Mouse (Mus musculus): ENCODE measurements at regions not wholly inside any gene's neighbourhood (a gene's known extent, or its start where the extent isn't known, plus 50 kb on each side); places are given as distances from the start of the nearest gene placed in this dataset.

- no peak overlapping the region for H3K9ac ChIP-seq (replicated peaks)
- H3K27ac ChIP-seq (replicated peaks): no peak overlapping the region
- H3K27me3 ChIP-seq: peaks cover 18% of the 10 kb centered on the region
- H3K4me3 ChIP-seq: no peak overlapping the region
- no peaks in the 10 kb centered on the region for H3K9me3 ChIP-seq
- no peak for ATAC-seq (replicated peaks)
- no peaks in the 10 kb centered on the region for H3K36me3 ChIP-seq
- H3K4me1 ChIP-seq: no peaks in the 10 kb centered on the region
- H3K4me2 ChIP-seq (replicated peaks): no peak overlapping the region
- WGBS: 89% methylated on average over 5 of the region's 5 CpGs
These were observed 151.5 kb upstream of the Adra1b start for GRCm38 (mm10) chr11:44052481-44052880.

GRCm38 (mm10) chr11:44062446-44062845, 161.4 kb upstream of the Adra1b start:
- no peak overlapping the region for H3K27ac ChIP-seq (replicated peaks)
- H3K9ac ChIP-seq (replicated peaks): no peak overlapping the region
- H3K4me3 ChIP-seq: no peak overlapping the region
- no peak for ATAC-seq (replicated peaks)
- H3K27me3 ChIP-seq: no peaks in the 10 kb centered on the region
- H3K9me3 ChIP-seq: no peaks in the 10 kb centered on the region
- no peak overlapping the region for H3K4me2 ChIP-seq (replicated peaks)
- H3K4me1 ChIP-seq: no peaks in the 10 kb centered on the region
- no peaks in the 10 kb centered on the region for H3K36me3 ChIP-seq
- 98% methylated on average over 1 of the region's 1 CpGs for WGBS

GRCm38 (mm10) chr11:44066176-44066575, 165.2 kb upstream of the Adra1b start:
- 94% methylated on average over 2 of the region's 2 CpGs for WGBS

GRCm38 (mm10) chr11:44083716-44084115, 182.7 kb upstream of the Adra1b start:
- Histone ChIP-seq H3K36me3 (no peaks in the 10 kb centered on the region), H3K27me3 (no peaks in the 10 kb centered on the region), H3K4me3 (no peak overlapping the region), H3K9me3 (no peaks in the 10 kb centered on the region), H3K9ac (replicated peaks) (no peak overlapping the region), H3K27ac (replicated peaks) (no peak overlapping the region), H3K4me1 (no peaks in the 10 kb centered on the region), H3K4me2 (replicated peaks) (no peak overlapping the region)
- no peak for ATAC-seq (replicated peaks)
- 63% methylated on average over 3 of the region's 3 CpGs for WGBS

More at GRCm38 (mm10) chr11:44066176-44066575, 165.2 kb upstream of the Adra1b start:
- Histone ChIP-seq H3K36me3 (no peaks in the 10 kb centered on the region), H3K9me3 (no peaks in the 10 kb centered on the region), H3K9ac (replicated peaks) (no peak overlapping the region), H3K4me3 (no peak overlapping the region), H3K27ac (replicated peaks) (no peak overlapping the region), H3K4me2 (replicated peaks) (no peak overlapping the region), H3K27me3 (no peaks in the 10 kb centered on the region), H3K4me1 (no peaks in the 10 kb centered on the region)
- ATAC-seq (replicated peaks): no peak

- ATAC-seq (replicated peaks): no peak
- H3K4me1 ChIP-seq: no peaks in the 10 kb centered on the region
- H3K4me2 ChIP-seq (replicated peaks): no peak overlapping the region
- H3K9me3 ChIP-seq: no peaks in the 10 kb centered on the region
- H3K27me3 ChIP-seq: no peaks in the 10 kb centered on the region
- no peak overlapping the region for H3K4me3 ChIP-seq
- no peaks in the 10 kb centered on the region for H3K36me3 ChIP-seq
- no peak overlapping the region for H3K9ac ChIP-seq (replicated peaks)
- WGBS: 64% methylated on average over 2 of the region's 2 CpGs
- H3K27ac ChIP-seq (replicated peaks): no peak overlapping the region
These were observed 185.9 kb upstream of the Adra1b start for GRCm38 (mm10) chr11:44086951-44087350.

- no peak overlapping the region for H3K4me3 ChIP-seq
- WGBS: 65% methylated on average over 9 of the region's 9 CpGs
- no peak for ATAC-seq (replicated peaks)
- H3K9me3 ChIP-seq: no peaks in the 10 kb centered on the region
- H3K27me3 ChIP-seq: no peaks in the 10 kb centered on the region
- no peak overlapping the region for H3K4me2 ChIP-seq (replicated peaks)
- no peaks in the 10 kb centered on the region for H3K4me1 ChIP-seq
- no peak overlapping the region for H3K27ac ChIP-seq (replicated peaks)
- no peak overlapping the region for H3K9ac ChIP-seq (replicated peaks)
- H3K36me3 ChIP-seq: no peaks in the 10 kb centered on the region
These were observed 188.5 kb upstream of the Adra1b start for GRCm38 (mm10) chr11:44089514-44089913.

- no peak for ATAC-seq (replicated peaks)
- 80% methylated on average over 4 of the region's 4 CpGs for WGBS
These were observed 194.3 kb upstream of the Adra1b start for GRCm38 (mm10) chr11:44095280-44095679.

GRCm38 (mm10) chr11:44103188-44103840, 202.3 kb upstream of the Adra1b start:
- no peak for ATAC-seq (replicated peaks)
- Histone ChIP-seq H3K27me3 (no peaks in the 10 kb centered on the region), H3K27ac (replicated peaks) (peak overlapping the region; percentile 16; the same call in 1 of the 2 replicates), H3K4me2 (replicated peaks) (no peak overlapping the region), H3K4me3 (no peak overlapping the region), H3K36me3 (no peaks in the 10 kb centered on the region), H3K9ac (replicated peaks) (no peak overlapping the region), H3K4me1 (peaks cover 10% of the 10 kb centered on the region; the same call in 1 of the 2 replicates), H3K9me3 (no peaks in the 10 kb centered on the region)
- 58% methylated on average over 5 of the region's 5 CpGs for WGBS

More at GRCm38 (mm10) chr11:44095280-44095679, 194.3 kb upstream of the Adra1b start:
- H3K27me3 ChIP-seq: no peaks in the 10 kb centered on the region
- no peaks in the 10 kb centered on the region for H3K9me3 ChIP-seq
- H3K4me1 ChIP-seq: no peaks in the 10 kb centered on the region
- no peak overlapping the region for H3K4me3 ChIP-seq
- no peak overlapping the region for H3K9ac ChIP-seq (replicated peaks)
- no peak overlapping the region for H3K4me2 ChIP-seq (replicated peaks)
- H3K27ac ChIP-seq (replicated peaks): no peak overlapping the region
- H3K36me3 ChIP-seq: no peaks in the 10 kb centered on the region

- no peaks in the 10 kb centered on the region for H3K27me3 ChIP-seq
- no peaks in the 10 kb centered on the region for H3K9me3 ChIP-seq
- H3K9ac ChIP-seq (replicated peaks): no peak overlapping the region
- peak; percentile 81 for ATAC-seq (replicated peaks)
- no peaks in the 10 kb centered on the region for H3K36me3 ChIP-seq
- 0 out of 2 replicates have a peak overlapping the region, but pooled peaks have one; percentile 16 for H3K27ac ChIP-seq (replicated peaks)
- H3K4me3 ChIP-seq: no peak overlapping the region
- H3K4me1 ChIP-seq: peaks cover 10% of the 10 kb centered on the region; the same call in 1 of the 2 replicates
- no peak overlapping the region for H3K4me2 ChIP-seq (replicated peaks)
These were observed 202.8 kb upstream of the Adra1b start for GRCm38 (mm10) chr11:44103841-44104191.

- Histone ChIP-seq H3K36me3 (no peaks in the 10 kb centered on the region), H3K4me3 (no peak overlapping the region), H3K4me2 (replicated peaks) (no peak overlapping the region), H3K9ac (replicated peaks) (no peak overlapping the region), H3K4me1 (peaks cover 10% of the 10 kb centered on the region; the same call in 1 of the 2 replicates), H3K27me3 (no peaks in the 10 kb centered on the region), H3K27ac (replicated peaks) (no peak overlapping the region), H3K9me3 (no peaks in the 10 kb centered on the region)
- WGBS: 91% methylated on average over 1 of the region's 1 CpGs
- ATAC-seq (replicated peaks): no peak
These were observed 205.2 kb upstream of the Adra1b start for GRCm38 (mm10) chr11:44106231-44106630.

- H3K4me3 ChIP-seq: no peak overlapping the region
- H3K27ac ChIP-seq (replicated peaks): no peak overlapping the region
- H3K27me3 ChIP-seq: no peaks in the 10 kb centered on the region
- no peak overlapping the region for H3K4me2 ChIP-seq (replicated peaks)
- no peaks in the 10 kb centered on the region for H3K9me3 ChIP-seq
- H3K4me1 ChIP-seq: peaks cover 6% of the 10 kb centered on the region
- H3K9ac ChIP-seq (replicated peaks): no peak overlapping the region
- 10% methylated on average over 5 of the region's 5 CpGs for WGBS
- ATAC-seq (replicated peaks): peak; percentile 63; the same call in 1 of the 2 replicates
- no peaks in the 10 kb centered on the region for H3K36me3 ChIP-seq
These were observed 210.5 kb upstream of the Adra1b start for GRCm38 (mm10) chr11:44111525-44111924.

GRCm38 (mm10) chr11:44127088-44127487, 226.1 kb upstream of the Adra1b start:
- no peak overlapping the region for H3K4me3 ChIP-seq
- no peak overlapping the region for H3K4me2 ChIP-seq (replicated peaks)
- no peaks in the 10 kb centered on the region for H3K36me3 ChIP-seq
- WGBS: 50% methylated on average over 9 of the region's 9 CpGs
- H3K9me3 ChIP-seq: no peaks in the 10 kb centered on the region
- H3K4me1 ChIP-seq: 0 out of 2 replicates have a peak, but pooled peaks cover 5% of the 10 kb centered on the region
- no peak overlapping the region for H3K9ac ChIP-seq (replicated peaks)
- ATAC-seq (replicated peaks): peak; percentile 29; the same call in 1 of the 2 replicates
- H3K27me3 ChIP-seq: no peaks in the 10 kb centered on the region
- 0 out of 2 replicates have a peak overlapping the region, but pooled peaks have one; percentile 5 for H3K27ac ChIP-seq (replicated peaks)

GRCm38 (mm10) chr11:44128481-44128880, 227.5 kb upstream of the Adra1b start:
- no peak overlapping the region for H3K4me2 ChIP-seq (replicated peaks)
- no peak for ATAC-seq (replicated peaks)
- no peak overlapping the region for H3K27ac ChIP-seq (replicated peaks)
- H3K9ac ChIP-seq (replicated peaks): no peak overlapping the region
- H3K27me3 ChIP-seq: no peaks in the 10 kb centered on the region
- 96% methylated on average over 6 of the region's 6 CpGs for WGBS
- 0 out of 2 replicates have a peak, but pooled peaks cover 5% of the 10 kb centered on the region for H3K4me1 ChIP-seq
- no peak overlapping the region for H3K4me3 ChIP-seq
- no peaks in the 10 kb centered on the region for H3K9me3 ChIP-seq
- H3K36me3 ChIP-seq: no peaks in the 10 kb centered on the region

All from forebrain, embryonic 15.5 days (tissue).